Mouse (Mus musculus): ENCODE measurements around the gene Ociad2.

The Ociad2 gene

DNA sequence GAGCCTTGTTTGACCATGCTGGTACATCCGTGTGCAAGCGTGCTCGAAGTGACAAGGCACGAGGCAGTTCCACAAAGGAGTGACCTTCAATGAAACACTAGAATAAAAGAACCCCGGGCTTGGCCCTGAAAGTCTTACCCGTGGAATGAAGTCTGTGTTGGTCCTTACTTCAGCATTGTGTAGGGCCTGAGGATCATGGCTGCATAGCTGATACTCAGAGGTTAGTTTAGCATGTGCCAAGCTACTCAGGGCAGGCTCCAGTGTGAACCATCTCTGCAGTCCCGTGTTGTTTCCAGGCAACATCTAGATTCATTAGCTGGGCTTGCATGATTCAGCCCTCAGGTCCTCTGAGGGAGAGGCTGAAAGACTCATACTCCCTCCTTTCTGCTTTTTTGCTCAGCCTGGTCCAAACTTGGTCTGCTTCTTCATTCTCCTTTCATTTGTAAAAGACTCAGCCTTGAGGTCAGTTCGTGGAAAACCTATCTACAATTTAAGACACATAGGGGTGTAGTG, at the start of gene Ociad2:
Gene Ociad2 (minus strand): TSS at position 306 of the 513 bp plus-strand sequence.
- no peak for DNase-seq (ENCODE audit: low spot score)

DNA sequence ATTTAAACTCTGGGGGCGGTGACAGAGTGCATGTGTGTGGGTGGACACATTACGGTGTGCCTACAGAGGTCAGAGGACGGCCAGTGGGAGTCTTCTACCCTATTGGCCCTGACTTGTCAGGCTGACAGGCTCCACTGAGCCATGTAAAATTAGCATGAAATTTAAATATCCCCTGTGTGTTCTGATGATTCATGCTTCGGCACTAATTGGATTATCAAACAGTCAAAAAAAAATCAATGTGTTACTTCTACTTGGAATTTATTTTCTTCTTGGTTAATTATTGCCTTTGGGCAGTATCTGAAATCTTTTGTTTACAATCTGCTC, 42.8 kb upstream of the Ociad2 start:
- DNase-seq (ENCODE audit: low spot score): no peak

DNA sequence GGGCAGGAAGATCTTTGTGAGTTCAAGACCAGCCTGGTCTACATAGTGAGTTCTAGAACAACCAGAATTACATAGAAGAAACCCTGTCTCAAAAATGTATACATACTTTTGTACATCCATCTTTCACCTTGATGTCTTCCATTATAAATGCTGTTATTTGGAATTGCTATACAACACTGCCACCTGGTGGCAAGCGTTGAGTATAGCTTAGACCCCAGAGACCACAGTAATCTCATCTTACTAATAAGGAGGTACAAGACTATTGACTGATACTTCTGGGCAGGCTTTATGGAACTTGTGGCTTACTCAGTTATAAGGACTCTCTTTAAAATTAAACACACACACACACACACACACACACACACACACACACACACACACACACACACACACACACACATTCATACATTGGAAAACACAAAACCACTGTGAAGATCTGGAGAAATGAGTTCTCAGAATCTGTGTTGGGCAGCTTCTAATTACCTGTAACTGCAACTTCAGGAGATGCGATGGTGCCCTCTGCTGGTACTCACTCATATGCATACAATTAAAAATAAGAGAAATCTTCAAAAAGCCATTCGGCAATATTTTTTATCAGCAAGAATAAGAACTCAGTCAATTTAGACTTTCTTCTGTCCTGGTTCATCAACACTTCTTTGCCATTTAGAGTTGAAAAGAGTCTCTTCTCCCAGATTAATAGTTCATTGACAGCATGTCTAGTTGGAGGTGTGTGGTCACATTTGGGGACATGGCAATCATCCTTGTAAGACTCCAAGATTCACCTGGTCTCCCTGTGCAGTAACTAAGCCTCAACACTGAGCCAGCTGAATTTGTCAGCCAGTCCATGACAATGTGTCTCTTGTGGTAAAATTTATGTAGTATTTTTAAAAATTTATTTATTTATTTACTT, 42.2 kb upstream of the Ociad2 start:
- DNase-seq (ENCODE audit: low spot score): no peak

DNA sequence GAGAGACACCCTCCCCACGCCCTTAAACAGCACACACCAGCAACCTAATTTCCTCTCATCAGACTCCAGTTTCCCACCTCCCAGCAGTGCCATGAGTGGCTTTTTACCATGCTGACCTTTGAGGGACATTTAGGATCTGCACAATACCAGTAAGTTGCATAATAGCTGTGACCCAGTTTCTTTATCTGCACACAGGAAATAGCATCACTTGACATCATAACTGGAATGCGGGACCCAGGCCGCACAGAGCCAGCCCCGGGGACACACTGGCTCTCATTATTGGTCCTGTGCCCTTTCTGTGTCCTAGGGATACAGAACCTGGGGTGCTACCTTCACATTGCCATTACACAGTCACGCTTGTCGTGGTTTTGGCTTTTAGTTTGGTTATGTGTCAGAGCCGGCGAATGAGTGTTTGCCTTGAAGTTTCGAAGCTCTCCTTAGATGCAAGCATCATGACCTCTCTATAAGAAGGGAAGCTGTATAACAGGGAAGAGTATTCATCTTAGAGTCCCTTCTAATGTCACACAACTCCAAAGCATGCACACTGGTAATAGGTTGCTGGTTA, 41.2 kb upstream of the Ociad2 start:
- no peak for DNase-seq (ENCODE audit: low spot score)

GRCm38 (mm10) chr5:73381510-73381909, 40.7 kb upstream of the Ociad2 start:
- no peak for DNase-seq (ENCODE audit: low spot score)

GRCm38 (mm10) chr5:73380829-73381228, 40.0 kb upstream of the Ociad2 start:
- DNase-seq (ENCODE audit: low spot score): no peak

- peak; percentile 80 for DNase-seq (ENCODE audit: low spot score)
Observed at GRCm38 (mm10) chr5:73379908-73380307, 39.1 kb upstream of the Ociad2 start.

- no peak for DNase-seq (ENCODE audit: low spot score)
Observed at GRCm38 (mm10) chr5:73376491-73376890, 35.7 kb upstream of the Ociad2 start.

- DNase-seq (ENCODE audit: low spot score): no peak
Observed at GRCm38 (mm10) chr5:73376041-73376440, 35.2 kb upstream of the Ociad2 start.

GRCm38 (mm10) chr5:73373184-73373583, 32.4 kb upstream of the Ociad2 start:
- no peak for DNase-seq (ENCODE audit: low spot score)

- no peak for DNase-seq (ENCODE audit: low spot score)
Observed at GRCm38 (mm10) chr5:73372601-73373000, 31.8 kb upstream of the Ociad2 start.

GRCm38 (mm10) chr5:73369731-73370130, 28.9 kb upstream of the Ociad2 start:
- no peak for DNase-seq (ENCODE audit: low spot score)

GRCm38 (mm10) chr5:73368845-73369447, 28.1 kb upstream of the Ociad2 start:
- DNase-seq (ENCODE audit: low spot score): no peak

- DNase-seq (ENCODE audit: low spot score): no peak
Observed at GRCm38 (mm10) chr5:73367906-73368305, 27.1 kb upstream of the Ociad2 start.

- no peak for DNase-seq (ENCODE audit: low spot score)
Observed at GRCm38 (mm10) chr5:73364107-73364864, 23.5 kb upstream of the Ociad2 start.

DNA sequence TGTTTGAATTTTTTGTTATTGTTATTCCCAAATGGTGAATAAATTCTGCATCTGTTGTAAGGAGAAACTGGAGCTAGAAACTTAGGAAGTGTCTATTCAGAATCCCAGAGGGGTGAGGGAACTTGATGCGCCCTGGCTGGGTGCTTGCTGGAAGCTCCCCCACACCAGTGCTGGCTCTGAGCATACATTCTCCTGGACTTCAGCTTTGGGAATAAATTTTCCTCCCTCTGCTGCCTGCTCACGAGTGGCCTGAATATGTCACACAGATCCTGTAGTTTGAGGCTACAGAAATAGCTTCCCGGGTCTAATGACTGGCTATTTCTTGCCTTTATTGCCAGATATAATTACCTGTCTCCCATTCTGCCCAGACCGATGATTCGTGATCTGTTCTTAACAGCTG, 22.0 kb upstream of the Ociad2 start:
- DNase-seq (ENCODE audit: low spot score): no peak

GRCm38 (mm10) chr5:73362338-73362737, 21.5 kb upstream of the Ociad2 start:
- DNase-seq (ENCODE audit: low spot score): no peak

DNA sequence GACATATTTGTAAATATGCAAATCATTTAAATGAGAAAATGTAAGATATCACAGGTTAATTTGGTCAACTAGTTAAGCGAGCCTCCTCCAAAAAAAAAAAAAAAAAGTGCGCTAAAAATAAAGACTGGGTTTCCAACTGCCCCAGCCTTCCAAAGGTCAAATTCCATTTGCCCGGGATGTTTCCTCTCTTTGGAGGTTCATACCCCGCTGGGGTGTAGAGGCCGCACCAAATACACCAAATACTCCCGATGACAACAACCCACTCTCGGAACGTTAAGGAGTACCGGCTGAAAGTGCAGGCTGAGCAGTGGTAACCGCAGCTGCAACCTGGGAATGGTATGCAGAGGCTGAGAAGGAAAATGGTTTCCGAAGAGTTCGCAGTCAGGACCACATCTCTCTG, 19.4 kb upstream of the Ociad2 start:
- no peak for DNase-seq (ENCODE audit: low spot score)

GRCm38 (mm10) chr5:73359752-73360141, 18.9 kb upstream of the Ociad2 start:
- no peak for DNase-seq (ENCODE audit: low spot score)

DNA sequence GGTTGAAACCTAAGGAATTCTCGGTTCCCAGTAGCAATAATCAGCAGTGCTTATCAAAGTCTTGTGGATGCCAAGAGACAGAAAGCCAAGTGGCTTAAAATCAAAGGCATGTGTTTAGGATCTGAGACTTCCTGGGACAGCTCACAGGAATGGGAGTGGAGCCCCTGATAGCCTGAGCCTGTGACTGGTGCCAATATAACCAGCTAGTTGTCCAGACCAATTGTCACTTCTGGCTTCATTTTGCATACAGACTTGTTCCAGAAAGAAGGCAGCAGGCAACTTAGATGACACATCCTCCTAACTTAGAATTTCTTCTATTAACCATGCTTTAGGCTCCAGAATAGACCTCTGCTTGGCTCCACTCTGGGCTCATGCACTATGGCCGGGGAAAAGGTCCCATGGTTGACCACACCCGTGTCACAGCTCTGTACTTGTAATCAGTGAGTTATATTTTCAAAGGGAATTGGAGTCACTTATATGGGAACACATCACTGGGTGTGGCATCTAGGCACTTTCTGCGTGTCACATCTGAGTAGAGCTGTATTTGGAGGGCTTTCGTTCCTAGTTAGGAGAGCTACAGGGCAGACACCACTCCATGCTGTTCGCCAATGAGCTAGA, 18.4 kb upstream of the Ociad2 start:
- DNase-seq (ENCODE audit: low spot score): no peak

- DNase-seq (ENCODE audit: low spot score): no peak
Observed at GRCm38 (mm10) chr5:73355393-73355792, 14.6 kb upstream of the Ociad2 start.

DNA sequence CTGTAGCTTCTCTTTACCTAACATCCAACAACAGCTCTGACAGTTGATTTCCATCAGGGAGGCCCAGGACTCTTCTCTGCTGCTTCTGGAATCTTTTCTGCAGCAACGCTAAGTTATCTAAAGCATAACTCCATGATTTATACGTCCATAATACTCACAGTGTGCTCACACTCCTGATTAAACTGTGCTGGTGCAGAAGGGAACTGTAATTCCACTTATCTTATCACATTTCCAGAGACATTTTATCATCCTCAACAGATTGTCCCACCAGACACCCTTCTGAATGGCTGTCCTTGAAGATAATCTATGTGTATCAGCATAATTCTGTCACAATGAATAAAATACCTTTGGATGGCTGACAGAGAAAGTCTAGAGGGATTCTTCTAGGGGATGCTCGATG, 13.2 kb upstream of the Ociad2 start:
- DNase-seq (ENCODE audit: low spot score): no peak

Data from left cerebral cortex, adult 11 months (tissue).